Mouse (Mus musculus): ENCODE results near the gene Olfr1113. TPM values are rescaled to one million over a fixed set of nuclear protein-coding genes. Genes with fewer than 3 reads are reported as not detected.
"Not testable (repeated sequence)": the region's sequence is repeated elsewhere in the genome, so short reads cannot be mapped to it uniquely, and the experiment has no call there.

Olfr1113 gene
- polyA plus RNA-seq (2015; fragmentation: Nextera tagmentation; extraction: Ambion mirVana) = not detected in 2 replicates

DNA sequence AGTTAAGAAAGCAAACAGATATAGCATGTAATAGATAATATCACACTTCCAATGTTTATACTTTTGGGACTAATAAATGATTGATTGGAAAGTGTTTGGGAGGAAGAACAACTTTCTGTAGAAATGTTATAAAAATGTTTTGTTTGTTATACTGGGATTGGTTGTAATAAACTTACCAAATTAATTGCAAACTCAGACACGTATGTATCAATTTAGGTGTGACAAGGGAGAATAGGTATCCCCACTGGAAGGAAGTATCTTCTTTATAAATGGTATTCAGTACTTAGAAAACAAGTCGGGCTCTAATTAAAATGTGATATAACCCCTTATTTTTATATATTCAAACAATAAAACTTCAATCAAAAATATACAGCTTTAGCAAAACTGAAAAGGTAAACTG is at the start of gene Olfr1113:
Gene Olfr1113, plus strand, starts transcription at position 301 of the 400 bp plus-strand sequence.
- Histone ChIP-seq H3K4me1 (replicated peaks) (no peaks in the 10 kb centered on the region), H3K36me3 (no peaks in the 10 kb centered on the region), H3K27me3 (no peaks in the 10 kb centered on the region), H3K27ac (no peak within 1 kb of the TSS), H3K9ac (no peak within 1 kb of the TSS), H3K4me2 (no peak within 1 kb of the TSS), H3K4me3 (no peak within 1 kb of the TSS), H3K9me3 (no peaks in the 10 kb centered on the region)
- 89% methylated on average over 2 of the region's 2 CpGs for WGBS
- no peak for ATAC-seq (ENCODE audit: low FRiP score)

DNA sequence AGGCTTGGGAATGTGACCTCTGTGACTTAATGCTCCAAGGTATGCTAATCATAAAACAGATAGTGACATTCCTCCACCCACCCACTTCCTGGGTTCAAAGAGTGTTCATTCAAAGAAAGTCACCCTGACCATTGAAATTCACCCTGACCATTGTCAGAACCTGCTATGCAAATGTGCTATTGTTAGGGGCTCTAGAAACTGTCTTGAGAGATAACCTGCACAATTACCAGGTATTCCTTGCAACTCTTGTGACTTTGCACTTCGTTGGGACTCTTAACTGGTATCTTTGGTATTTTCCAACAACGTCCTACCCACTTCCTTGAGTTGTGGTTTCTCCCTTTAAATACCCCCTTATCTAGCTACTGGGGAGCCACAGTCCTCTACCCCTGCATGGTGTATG is 41.0 kb upstream of the Olfr1113 start:
- H3K4me1 ChIP-seq (replicated peaks); H3K4me2 ChIP-seq; H3K9ac ChIP-seq; H3K9me3 ChIP-seq; H3K27ac ChIP-seq; H3K4me3 ChIP-seq; H3K27me3 ChIP-seq; H3K36me3 ChIP-seq; ATAC-seq (ENCODE audit: low FRiP score): not testable (repeated sequence)
- 88% methylated on average over 2 of the region's 2 CpGs for WGBS

GRCm38 (mm10) chr2:87187498-87187897 is 21.3 kb upstream of the Olfr1113 start, which contains the start of gene Olfr1112:
Gene Olfr1112, plus strand, starts transcription at chr2:87187798.
- Histone ChIP-seq H3K9me3 (no peaks in the 10 kb centered on the region), H3K36me3 (no peaks in the 10 kb centered on the region), H3K27ac (no peak within 1 kb of the TSS), H3K9ac (no peak within 1 kb of the TSS), H3K4me2 (no peak within 1 kb of the TSS), H3K4me3 (no peak within 1 kb of the TSS), H3K4me1 (replicated peaks) (no peaks in the 10 kb centered on the region), H3K27me3 (no peaks in the 10 kb centered on the region)
- ATAC-seq (ENCODE audit: low FRiP score) = no peak
- 87% methylated on average over 1 of the region's 1 CpGs for WGBS

- Histone ChIP-seq H3K36me3 (no peaks in the 10 kb centered on the region), H3K4me2 (no peak within 1 kb of the TSS), H3K9me3 (no peaks in the 10 kb centered on the region), H3K9ac (no peak within 1 kb of the TSS), H3K27ac (no peak within 1 kb of the TSS), H3K27me3 (no peaks in the 10 kb centered on the region), H3K4me1 (replicated peaks) (no peaks in the 10 kb centered on the region), H3K4me3 (no peak within 1 kb of the TSS)
- ATAC-seq (ENCODE audit: low FRiP score) = no peak
- 90% methylated on average over 2 of the region's 2 CpGs for WGBS
Observed at GRCm38 (mm10) chr2:87247713-87248112, 38.9 kb downstream of the Olfr1113 start, which contains the start of gene Olfr1115. Gene Olfr1115, plus strand, starts transcription at chr2:87248013.

Small RNAs within 50 kb of the gene (microRNA-seq; reads per million reads assigned to microRNA genes)
- not detected for gene Gm27438

Other genes starting within 250 kb of the Olfr1113 start
- gene Olfr1099, start 248.3 kb upstream of the Olfr1113 start, polyA plus RNA-seq (2015; fragmentation: Nextera tagmentation; extraction: Ambion mirVana) = not detected in 2 replicates
- not detected in 2 replicates for gene Olfr1100, start 229.0 kb upstream of the Olfr1113 start, polyA plus RNA-seq (2015; fragmentation: Nextera tagmentation; extraction: Ambion mirVana)
- not detected in 2 replicates for gene Olfr1101, start 217.7 kb upstream of the Olfr1113 start, polyA plus RNA-seq (2015; fragmentation: Nextera tagmentation; extraction: Ambion mirVana)
- not detected in 2 replicates for gene Olfr1102, start 210.6 kb upstream of the Olfr1113 start, polyA plus RNA-seq (2015; fragmentation: Nextera tagmentation; extraction: Ambion mirVana)
- gene Olfr1104, start 181.9 kb upstream of the Olfr1113 start, polyA plus RNA-seq (2015; fragmentation: Nextera tagmentation; extraction: Ambion mirVana) = not detected in 2 replicates
- gene Olfr1105, start 172.4 kb upstream of the Olfr1113 start, polyA plus RNA-seq (2015; fragmentation: Nextera tagmentation; extraction: Ambion mirVana) = not detected in 2 replicates
- not detected in 2 replicates for gene Olfr1106, start 156.7 kb upstream of the Olfr1113 start, polyA plus RNA-seq (2015; fragmentation: Nextera tagmentation; extraction: Ambion mirVana)
- gene Olfr1107, start 133.2 kb upstream of the Olfr1113 start, polyA plus RNA-seq (2015; fragmentation: Nextera tagmentation; extraction: Ambion mirVana) = not detected in 2 replicates
- gene Olfr1109, start 113.0 kb upstream of the Olfr1113 start, polyA plus RNA-seq (2015; fragmentation: Nextera tagmentation; extraction: Ambion mirVana) = not detected in 2 replicates
- not detected in 2 replicates for gene Olfr259, start 94.4 kb upstream of the Olfr1113 start, polyA plus RNA-seq (2015; fragmentation: Nextera tagmentation; extraction: Ambion mirVana)
- not detected in 2 replicates for gene Olfr1110, start 68.7 kb upstream of the Olfr1113 start, polyA plus RNA-seq (2015; fragmentation: Nextera tagmentation; extraction: Ambion mirVana)
- gene Olfr1111, start 56.3 kb upstream of the Olfr1113 start, polyA plus RNA-seq (2015; fragmentation: Nextera tagmentation; extraction: Ambion mirVana) = not detected in 2 replicates
- gene Olfr1112, start 21.2 kb upstream of the Olfr1113 start, polyA plus RNA-seq (2015; fragmentation: Nextera tagmentation; extraction: Ambion mirVana) = not detected in 2 replicates
- gene Olfr1115, start 39.0 kb downstream of the Olfr1113 start, polyA plus RNA-seq (2015; fragmentation: Nextera tagmentation; extraction: Ambion mirVana) = not detected in 2 replicates
- gene Olfr1116, start 58.6 kb downstream of the Olfr1113 start, polyA plus RNA-seq (2015; fragmentation: Nextera tagmentation; extraction: Ambion mirVana) = not detected in 2 replicates
- not detected in 2 replicates for gene Olfr1118, start 98.6 kb downstream of the Olfr1113 start, polyA plus RNA-seq (2015; fragmentation: Nextera tagmentation; extraction: Ambion mirVana)
- not detected in 2 replicates for gene Olfr1120, start 145.8 kb downstream of the Olfr1113 start, polyA plus RNA-seq (2015; fragmentation: Nextera tagmentation; extraction: Ambion mirVana)
- not detected in 2 replicates for gene Olfr1121, start 160.9 kb downstream of the Olfr1113 start, polyA plus RNA-seq (2015; fragmentation: Nextera tagmentation; extraction: Ambion mirVana)
- gene Olfr1122, start 176.9 kb downstream of the Olfr1113 start, polyA plus RNA-seq (2015; fragmentation: Nextera tagmentation; extraction: Ambion mirVana) = not detected in 2 replicates
- gene Olfr1123, start 207.7 kb downstream of the Olfr1113 start, polyA plus RNA-seq (2015; fragmentation: Nextera tagmentation; extraction: Ambion mirVana) = not detected in 2 replicates
- 0.08 TPM in 1 of 2 replicates, not detected in the other for gene Olfr1124, start 221.3 kb downstream of the Olfr1113 start, polyA plus RNA-seq (2015; fragmentation: Nextera tagmentation; extraction: Ambion mirVana)
- gene Olfr1126, start 245.0 kb downstream of the Olfr1113 start, polyA plus RNA-seq (2015; fragmentation: Nextera tagmentation; extraction: Ambion mirVana) = not detected in 2 replicates

Measured in hindbrain, embryonic 13.5 days (tissue).